Mouse (Mus musculus) frontal cortex, adult (tissue): ENCODE measurements around the gene Btd.
"Not testable (repeated sequence)": the region's sequence is repeated elsewhere in the genome, so short reads cannot be mapped to it uniquely, and the experiment has no call there.

Experiments
- ATAC-seq: cut with Nextera tagmentation; 2 replicates; pipeline ENCODE4 v1.9.2; 2017; ENCODE audit warnings: mild to moderate bottlenecking, moderate library complexity, mixed read lengths; ENCODE audit not compliant: low TSS enrichment

Btd gene

DNA sequence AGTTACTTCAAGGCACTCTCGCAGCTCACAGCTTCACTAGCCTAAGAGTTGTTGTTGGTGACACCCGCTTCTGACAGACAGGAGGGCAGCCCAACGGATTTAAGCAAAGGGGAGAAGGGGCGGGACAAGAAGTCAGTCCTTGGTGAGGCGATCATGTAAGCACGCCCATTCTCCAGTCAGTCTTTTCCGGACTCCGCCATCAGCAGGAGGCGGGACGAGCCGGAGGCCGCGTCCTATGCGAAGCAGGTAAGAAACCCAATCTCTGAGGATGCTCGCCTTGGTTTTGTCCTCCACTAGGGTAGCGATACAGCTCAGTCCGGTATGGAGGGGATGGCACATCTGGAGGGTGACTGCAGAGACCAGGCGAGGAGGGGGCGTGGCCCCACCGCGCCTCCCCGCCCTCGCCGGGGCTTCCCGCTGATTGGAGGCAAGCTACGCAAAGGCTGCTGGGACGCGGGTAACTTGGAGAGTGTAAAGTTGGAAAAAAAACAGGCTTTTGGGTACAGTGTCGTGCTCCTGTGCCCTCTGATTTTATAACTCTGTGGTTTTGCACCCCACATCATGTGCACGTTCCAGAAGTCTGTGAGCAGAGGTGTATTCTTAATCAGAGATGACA lies at the start of gene Btd, which contains the start of gene Hacl1:
TSS of gene Btd (plus strand) at position 139 of the 616 bp plus-strand sequence.
TSS of gene Hacl1 (minus strand) at position 397 of the 616 bp plus-strand sequence.
- ATAC-seq, result peak; percentile 99

DNA sequence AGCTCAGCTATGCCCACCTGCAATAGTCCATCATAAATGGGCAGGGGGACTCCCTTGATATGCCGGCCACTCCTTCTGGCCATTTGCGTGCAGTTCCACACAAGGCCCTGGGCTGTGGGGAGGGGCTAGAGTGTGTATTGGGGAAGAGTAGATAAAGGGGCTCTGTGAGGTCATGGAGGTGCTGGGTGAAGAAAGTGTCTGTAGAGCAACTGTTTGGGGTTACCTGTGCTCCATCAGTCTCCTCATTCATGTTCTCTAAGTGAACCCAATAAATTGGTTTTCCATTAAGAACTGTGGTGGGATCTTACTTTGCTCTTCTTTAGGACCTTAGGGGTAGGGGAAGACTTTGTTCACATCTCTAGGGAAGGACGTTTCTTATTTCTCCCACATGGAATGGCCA lies 49.6 kb upstream of the Btd start, which contains the start of gene Colq:
TSS of gene Colq (minus strand) at position 101 of the 400 bp plus-strand sequence.
- ATAC-seq, result no peak

DNA sequence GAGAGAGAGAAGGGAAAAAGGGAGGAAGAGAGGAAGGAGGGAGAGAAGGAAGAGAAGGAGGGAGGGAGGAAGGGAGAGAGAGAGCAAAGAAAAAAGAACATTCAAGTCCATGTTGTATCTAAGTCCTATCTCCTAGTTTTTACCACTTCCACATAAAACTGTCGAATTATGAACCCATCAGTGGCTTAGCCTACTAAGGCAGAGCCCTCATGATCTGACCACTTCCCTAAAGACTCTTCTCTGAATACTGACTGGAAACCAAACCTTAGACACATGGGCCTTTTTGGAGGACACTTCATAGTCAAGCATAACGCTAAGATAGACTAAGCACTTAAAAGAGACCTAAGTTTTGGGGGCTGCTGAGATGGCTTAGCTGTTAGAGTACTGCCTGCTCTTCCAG lies 47.8 kb upstream of the Btd start:
- no peak for ATAC-seq

DNA sequence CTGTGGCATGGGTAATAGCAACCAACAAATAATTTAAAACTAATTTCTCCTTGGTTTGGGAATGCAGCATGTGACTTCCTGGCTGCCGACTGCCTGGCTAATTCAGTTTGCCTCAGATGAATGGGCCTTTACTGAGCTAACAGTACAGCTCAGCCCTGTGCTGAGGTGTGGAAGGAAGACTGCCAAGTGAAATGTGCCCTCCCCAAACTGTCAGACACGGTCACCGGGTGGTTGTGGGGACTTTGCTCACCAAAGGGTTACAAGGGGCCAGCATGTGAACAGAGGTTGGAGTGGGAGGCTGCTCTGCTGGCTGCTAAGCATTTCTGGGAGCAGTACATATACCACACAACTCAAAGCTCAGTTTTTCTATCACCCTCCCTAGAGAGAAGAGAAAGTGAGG lies 46.1 kb upstream of the Btd start:
- no peak for ATAC-seq

DNA sequence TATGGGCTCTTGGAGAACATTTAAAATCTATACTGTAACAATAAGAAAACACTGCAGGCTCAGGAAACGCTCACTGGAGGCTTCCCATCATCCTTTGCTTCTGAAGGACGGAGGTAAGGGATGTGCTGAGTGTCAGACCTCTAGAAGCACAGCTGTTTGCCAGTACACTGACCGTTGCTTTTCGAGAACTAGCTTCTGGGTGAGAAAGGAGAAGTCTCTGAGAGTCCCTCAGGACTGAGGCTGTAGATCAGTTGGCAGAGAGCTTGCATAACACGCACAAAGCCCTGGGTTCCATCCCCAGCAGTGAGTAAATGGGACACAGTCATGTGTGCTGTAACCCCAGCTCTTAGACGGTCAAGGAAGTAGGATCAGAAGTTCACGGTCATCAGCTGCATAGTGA lies 44.4 kb upstream of the Btd start:
- ATAC-seq, result no peak

- ATAC-seq, result no peak
Measured at GRCm38 (mm10) chr14:31597446-31597845, 43.4 kb upstream of the Btd start.

GRCm38 (mm10) chr14:31601908-31602615 lies 38.8 kb upstream of the Btd start:
- ATAC-seq, result no peak

DNA sequence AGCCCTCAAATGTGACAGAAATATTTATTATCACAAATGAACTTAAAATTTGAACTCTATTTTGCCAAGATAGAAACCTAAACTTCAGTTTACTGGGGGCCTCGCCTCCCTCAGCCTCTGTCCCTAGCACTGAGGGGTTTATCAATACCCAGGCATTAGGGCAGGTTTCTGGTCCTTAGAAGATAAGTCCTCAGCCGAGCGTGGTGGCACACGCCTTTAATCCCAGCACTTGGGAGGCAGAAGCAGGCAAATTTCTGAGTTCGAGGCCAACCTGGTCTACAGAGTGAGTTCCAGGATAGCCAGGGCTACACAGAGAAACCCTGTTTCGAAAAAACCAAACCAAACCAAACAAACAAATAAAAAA lies 38.2 kb upstream of the Btd start:
- not testable (repeated sequence) for ATAC-seq

DNA sequence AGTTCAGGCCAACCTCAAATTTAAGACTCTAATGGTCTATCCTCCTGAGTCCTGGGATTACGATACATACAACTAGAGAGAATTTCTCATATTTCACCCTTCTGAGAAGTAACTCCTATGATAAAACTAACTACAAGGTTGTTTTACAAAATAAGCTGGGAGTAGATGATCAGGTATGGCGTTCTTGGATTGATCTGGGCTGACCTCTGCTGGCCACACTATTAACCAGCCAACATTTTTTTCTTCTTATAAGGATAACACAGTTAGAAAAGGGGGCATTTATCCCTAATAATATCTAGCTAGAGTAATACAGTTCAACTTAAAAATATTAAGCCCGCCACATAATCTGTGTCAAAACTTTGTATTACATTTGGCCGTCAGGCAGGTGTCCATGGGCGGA lies 35.9 kb upstream of the Btd start:
- no peak for ATAC-seq

DNA sequence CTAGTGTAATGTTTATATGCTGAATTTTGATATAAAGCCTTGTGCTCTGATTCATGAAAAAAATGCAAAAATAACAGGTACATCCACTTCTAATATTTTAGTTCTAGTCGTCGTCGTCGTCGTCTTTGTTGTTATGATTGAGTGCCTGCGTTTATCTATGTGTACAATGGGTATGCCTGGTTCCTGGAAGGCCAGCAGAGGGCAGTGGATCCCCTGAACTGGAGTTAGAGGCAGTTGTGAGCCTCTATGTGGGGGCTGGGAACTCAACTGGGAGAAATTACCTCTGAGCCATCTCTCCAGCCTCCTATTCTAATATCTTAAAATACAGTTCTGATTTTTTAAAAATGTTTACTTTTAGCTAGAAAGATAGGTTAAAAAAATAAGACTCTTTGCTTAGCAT lies 35.3 kb upstream of the Btd start:
- no peak for ATAC-seq

GRCm38 (mm10) chr14:31611986-31612385 lies 28.8 kb upstream of the Btd start:
- no peak for ATAC-seq

- ATAC-seq, result no peak
Measured at GRCm38 (mm10) chr14:31613671-31614070, 27.2 kb upstream of the Btd start.

DNA sequence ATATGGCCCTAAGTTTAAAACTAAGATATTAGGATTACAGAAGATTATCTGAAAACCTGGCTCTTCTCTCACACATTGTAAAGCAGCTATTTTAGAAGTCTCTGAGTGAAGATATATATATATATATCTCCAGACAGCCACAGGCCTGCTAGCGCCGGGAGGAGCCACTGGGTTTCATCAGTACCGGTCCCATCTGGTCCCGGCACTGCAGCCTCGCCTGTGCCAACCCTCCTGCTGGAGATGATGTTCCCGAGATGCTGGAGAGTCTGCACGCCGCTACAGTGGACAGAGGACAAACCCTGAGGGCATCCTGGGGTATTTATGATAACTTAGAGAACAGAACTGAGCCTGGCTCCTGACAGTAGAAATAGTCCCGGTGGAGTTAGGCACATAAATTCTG lies 23.6 kb upstream of the Btd start:
- peak; percentile 95 for ATAC-seq

DNA sequence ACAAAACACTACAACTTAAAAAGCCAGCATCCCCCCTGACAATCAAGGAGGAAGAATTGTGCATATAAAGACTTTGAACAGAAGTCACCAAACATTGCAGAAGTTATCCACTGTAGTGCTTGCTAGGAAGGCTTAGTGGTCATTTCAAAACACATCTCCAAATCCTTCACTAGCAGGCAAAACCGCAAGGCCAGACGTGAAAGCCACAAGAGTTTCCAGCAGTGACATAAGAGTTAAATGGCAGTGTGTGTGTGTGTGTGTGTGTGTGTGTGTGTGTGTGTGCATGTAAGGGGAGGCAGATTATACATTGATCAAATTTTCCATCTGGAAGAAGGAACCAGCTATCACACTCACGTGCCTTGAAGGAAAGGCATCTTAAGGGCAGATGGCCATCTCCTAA lies 22.8 kb upstream of the Btd start:
- ATAC-seq, result no peak

- ATAC-seq, result no peak
Measured at GRCm38 (mm10) chr14:31620591-31621223, 20.1 kb upstream of the Btd start.

DNA sequence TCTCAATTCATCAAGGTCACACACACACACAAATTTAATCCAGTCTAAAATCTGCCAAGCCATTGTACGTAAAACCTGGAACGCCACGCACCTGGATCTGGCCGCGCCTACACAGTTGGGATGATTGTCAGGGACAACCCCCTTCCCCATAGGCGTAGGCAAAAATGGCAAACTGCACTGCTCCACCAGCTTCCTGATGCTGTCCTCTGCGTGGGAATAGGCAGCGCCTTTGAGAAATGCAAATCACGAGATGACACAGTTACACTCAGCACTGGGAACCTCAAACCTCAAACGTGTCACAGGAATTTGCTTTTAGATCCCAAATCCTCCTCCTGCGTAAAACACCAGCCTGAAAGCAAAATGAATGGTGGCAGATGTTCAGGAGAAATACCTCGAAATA lies 18.1 kb upstream of the Btd start:
- ATAC-seq, result peak; percentile 98

DNA sequence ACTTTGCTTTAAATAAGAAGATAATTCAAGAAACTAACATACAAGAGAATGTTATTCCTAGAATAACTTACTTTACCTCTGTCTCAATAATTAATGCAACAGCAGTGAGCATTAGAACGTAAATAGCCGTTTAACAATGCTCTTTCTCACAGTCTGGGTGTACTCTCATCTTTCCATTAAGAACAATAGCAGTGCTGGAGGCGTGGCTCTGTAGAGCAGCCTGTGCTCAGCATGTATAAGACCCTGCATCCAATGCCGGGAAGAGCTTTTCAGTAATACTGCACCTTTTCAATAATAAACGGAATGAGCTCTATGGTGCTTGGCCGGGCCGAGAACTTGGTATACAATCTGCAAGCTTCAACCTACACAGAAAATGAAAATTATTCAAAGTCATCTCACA lies 10.2 kb upstream of the Btd start:
- ATAC-seq, result no peak

DNA sequence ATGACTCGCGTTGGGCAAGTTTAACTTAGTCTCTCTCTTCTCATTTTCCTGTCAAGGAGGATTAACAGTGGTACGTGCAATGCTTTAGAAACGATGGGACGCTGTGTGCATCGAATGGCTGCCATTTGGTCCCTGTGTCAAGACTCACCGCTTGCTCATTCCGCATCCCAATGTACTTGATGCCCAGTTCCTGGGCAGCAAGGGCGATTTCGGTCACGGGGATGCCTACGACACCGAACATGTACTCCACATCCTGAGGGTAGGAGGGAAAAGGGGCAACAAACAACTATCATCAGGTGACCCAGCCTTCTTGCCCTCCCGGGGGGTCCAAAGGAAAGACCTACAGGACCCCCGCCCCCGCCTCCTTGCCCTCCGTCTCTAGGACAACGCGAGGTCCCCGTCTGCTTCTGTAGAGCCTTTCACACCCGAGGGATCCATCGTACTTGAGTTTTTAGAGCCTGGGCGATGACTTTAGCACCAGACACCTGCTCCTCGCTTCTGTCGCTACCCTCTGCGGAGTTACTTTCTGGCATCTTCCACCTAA lies 410 bp upstream of the Btd start, which contains the start of gene Gm49387:
TSS of gene Gm49387 (minus strand) at position 533 of the 544 bp plus-strand sequence.
- peak; percentile 15; the same call in 1 of the 2 replicates for ATAC-seq

DNA sequence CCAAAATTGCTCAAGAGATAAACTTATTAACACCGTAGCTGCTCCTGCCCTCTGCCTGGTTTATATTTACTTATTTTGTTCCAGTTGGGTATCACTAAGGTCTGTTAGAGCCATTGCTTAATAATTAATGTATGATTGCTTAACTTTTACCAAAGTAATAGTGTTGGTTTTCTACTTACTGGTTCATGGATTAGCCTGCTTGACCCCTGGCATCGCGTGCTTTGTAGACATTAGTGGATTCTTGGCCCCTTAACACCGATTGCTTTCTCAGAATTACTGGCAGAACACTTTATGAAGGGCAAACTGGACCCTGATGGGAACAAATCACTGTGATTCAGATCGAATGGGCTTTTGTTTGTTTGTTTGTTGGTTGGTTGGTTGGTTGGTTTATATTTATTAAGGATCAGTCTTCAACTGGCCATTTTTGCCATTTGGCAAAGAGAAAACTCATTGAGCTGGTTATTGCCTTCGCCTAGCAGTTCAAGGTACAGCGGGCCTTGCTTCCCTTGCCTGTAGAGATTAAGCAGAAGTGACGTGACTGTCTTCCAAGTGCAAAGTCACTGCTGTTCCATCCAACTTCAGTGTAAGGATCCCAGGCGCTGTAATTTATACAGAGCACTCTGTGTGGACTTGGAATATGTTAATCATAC lies 803 bp downstream of the Btd start:
- no peak for ATAC-seq

GRCm38 (mm10) chr14:31644183-31644830 lies 3.5 kb downstream of the Btd start:
- ATAC-seq, result no peak

GRCm38 (mm10) chr14:31644931-31645547 lies 4.2 kb downstream of the Btd start:
- ATAC-seq, result no peak
